Mouse (Mus musculus) heart, embryonic 11.5 days (tissue): ENCODE results near the gene Cox19. TPM values are rescaled to one million over a fixed set of nuclear protein-coding genes. Genes with fewer than 3 reads are reported as not detected.
A peak's percentile ranks its signal among the peaks of the same experiment; 100 is the strongest.

ENCODE experiments used
- ATAC-seq: fragments of 200-750 bp; cut with Nextera tagmentation; replicated peaks from 2 replicates; pipeline ENCODE4 v1.8.0; 2017; ENCODE audit warnings: moderate library complexity; ENCODE audit not compliant: insufficient number of reproducible peaks, low FRiP score, low TSS enrichment
- H3K27ac ChIP-seq: fragments of 300-500 bp; sonication (generic); 2 replicates; pipeline ENCODE4 v1.5.1; 2014; ENCODE audit warnings: mild to moderate bottlenecking, low read depth, low read length
- H3K27me3 ChIP-seq: fragments of 300-500 bp; sonication (generic); 2 replicates; pipeline ENCODE4 v1.6.1; 2014; ENCODE audit warnings: mild to moderate bottlenecking, low read length, mixed read lengths; ENCODE audit not compliant: control insufficient read depth, insufficient read depth
- H3K36me3 ChIP-seq: fragments of 300-500 bp; sonication (generic); 2 replicates; pipeline ENCODE4 v1.6.1; 2014; ENCODE audit warnings: mild to moderate bottlenecking, low read length, moderate library complexity, mixed read lengths; ENCODE audit not compliant: control insufficient read depth, insufficient read depth
- H3K4me1 ChIP-seq: fragments of 300-500 bp; sonication (generic); 2 replicates; pipeline ENCODE4 v1.6.1; 2014; ENCODE audit warnings: low read length; ENCODE audit not compliant: control insufficient read depth, insufficient read depth
- H3K4me2 ChIP-seq: fragments of 300-500 bp; sonication (generic); 2 replicates; pipeline ENCODE4 v1.6.1; 2014; ENCODE audit warnings: mild to moderate bottlenecking, moderate library complexity
- H3K4me3 ChIP-seq: fragments of 300-500 bp; sonication (generic); 2 replicates; pipeline ENCODE4 v1.5.1; 2014; ENCODE audit warnings: low read depth, low read length
- H3K9ac ChIP-seq: fragments of 300-500 bp; sonication (generic); 2 replicates; pipeline ENCODE4 v1.6.1; 2014; ENCODE audit warnings: mild to moderate bottlenecking, low read depth, low read length, moderate library complexity
- H3K9me3 ChIP-seq: fragments of 300-500 bp; sonication (generic); replicated peaks from 2 replicates; pipeline ENCODE4 v1.6.1; 2016; ENCODE audit warnings: low read length; ENCODE audit not compliant: control insufficient read depth
- WGBS: fragments of 180-500 bp; shearing (Covaris S2); extraction: QIAGEN DNeasy Blood & Tissue Kit; methylation state at CpG from one replicate; pipeline ENCODE4 v1.1.7; 2014; ENCODE audit not compliant: insufficient replicate concordance; 5-methylcytosine and 5-hydroxymethylcytosine counted together
- polyA plus RNA-seq: library from polyadenylated mRNA; unstranded; fragments of >200 nt; fragmentation: Nextera tagmentation; extraction: Ambion mirVana; gene quantifications from 2 replicates; pipeline ENCODE4 v1.2.1, GENCODE M21; 2014

Cox19 gene
- polyA plus RNA-seq, 1 experiment from 2014 or later, result 95.2 TPM

DNA sequence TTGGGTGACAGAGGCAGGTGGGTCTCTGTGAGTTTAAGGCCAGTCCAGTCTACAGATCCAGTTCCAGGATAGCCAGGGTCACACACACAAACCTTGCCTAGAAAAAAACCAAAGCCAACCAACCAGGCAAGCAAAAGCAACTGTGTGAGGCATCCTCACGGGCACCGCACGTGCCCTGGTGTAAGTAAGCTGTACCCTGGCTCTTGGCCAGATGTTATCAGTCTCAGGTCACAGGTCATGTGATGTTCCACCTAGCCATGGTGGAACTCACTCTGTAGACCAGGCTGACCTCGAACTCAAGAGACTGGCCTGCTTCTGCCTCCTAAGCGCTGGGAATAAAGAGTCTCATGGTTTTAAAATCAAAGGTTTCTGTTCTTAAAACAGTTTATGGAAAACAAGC, 8.0 kb upstream of the Cox19 start:
- no peak for ATAC-seq
- H3K4me1 ChIP-seq, result peaks cover under 1% of the 10 kb centered on the region
- H3K36me3 ChIP-seq, result no peaks in the 10 kb centered on the region
- no peak overlapping the region for H3K9ac ChIP-seq
- no peak overlapping the region for H3K4me2 ChIP-seq
- H3K27me3 ChIP-seq, result peaks cover 22% of the 10 kb centered on the region
- no peak overlapping the region for H3K27ac ChIP-seq
- 88% methylated on average over 5 of the region's 5 CpGs for WGBS
- H3K9me3 ChIP-seq, result no peaks in the 10 kb centered on the region
- H3K4me3 ChIP-seq, result no peak overlapping the region

DNA sequence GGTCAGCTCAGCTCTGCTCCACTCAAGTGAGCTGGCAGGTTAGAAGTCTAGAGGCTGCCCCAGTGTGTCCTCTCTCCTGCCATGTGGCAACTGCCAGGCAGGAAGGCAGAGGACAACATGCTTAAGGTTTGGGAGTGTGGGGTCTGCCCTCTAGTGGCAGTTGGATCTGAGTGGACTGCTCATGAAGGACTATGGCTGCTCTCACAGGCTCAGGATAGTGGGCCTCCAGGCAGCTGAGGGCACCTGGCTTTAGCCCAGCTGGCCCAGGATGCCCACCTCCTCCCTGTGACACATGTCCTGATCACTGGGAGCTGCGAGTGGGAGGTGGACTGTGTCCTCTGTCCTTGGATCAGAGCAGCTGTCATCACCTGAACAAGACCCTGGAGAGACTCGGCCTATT, 7.4 kb upstream of the Cox19 start:
- WGBS, result 31% methylated on average over 2 of the region's 2 CpGs
- Histone ChIP-seq H3K36me3 (no peaks in the 10 kb centered on the region), H3K9ac (no peak overlapping the region), H3K27me3 (peaks cover 19% of the 10 kb centered on the region), H3K4me1 (no peaks in the 10 kb centered on the region; the same call in 1 of the 2 replicates), H3K4me3 (no peak overlapping the region), H3K4me2 (no peak overlapping the region), H3K27ac (no peak overlapping the region), H3K9me3 (no peaks in the 10 kb centered on the region)
- no peak for ATAC-seq

DNA sequence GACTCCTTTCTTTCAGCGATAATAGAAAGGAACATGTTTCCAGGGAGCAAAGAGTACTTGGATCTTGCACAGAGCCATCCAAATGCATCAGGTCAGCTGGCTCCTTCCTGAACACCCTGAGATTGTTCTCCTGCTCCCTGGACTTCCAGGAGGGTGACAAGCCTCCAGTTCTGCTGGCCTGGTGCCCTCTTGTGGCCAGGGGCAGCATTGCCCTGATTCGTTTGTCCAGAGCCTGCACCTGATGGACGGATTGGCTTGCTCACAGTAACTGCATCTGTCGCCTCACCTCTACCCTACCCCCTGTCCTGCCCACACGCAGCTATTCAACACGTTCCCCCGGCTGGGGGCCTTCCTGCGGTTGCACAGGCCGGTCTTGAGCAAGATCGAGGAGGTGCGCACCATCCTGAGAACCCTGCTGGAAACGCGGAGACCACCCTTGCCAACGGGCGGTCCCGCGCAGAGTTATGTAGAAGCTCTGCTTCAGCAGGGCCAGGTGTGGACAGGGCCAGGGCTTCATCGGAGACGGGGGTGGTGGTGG, 4.1 kb upstream of the Cox19 start:
- ATAC-seq, result no peak
- Histone ChIP-seq H3K27me3 (peaks cover 36% of the 10 kb centered on the region), H3K4me1 (no peaks in the 10 kb centered on the region; the same call in 1 of the 2 replicates)

DNA sequence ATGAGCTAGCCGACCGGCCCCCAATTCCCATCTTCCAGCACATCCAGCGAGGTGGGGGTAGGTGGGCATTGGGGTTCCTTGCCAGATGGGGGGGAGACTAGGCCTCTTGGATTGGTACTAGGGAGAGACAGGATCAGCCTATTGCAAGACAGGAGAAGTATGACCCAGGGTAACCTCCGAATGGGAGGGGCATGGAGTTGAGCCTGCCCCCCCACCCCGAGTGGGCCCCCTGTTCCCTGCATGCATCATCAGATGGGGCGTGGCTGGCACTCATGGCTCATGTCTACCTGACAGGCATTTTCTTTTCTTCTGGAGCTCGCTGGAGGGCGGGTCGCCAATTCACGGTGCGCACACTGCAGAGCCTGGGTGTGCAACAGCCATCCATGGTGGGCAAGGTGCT, 2.7 kb upstream of the Cox19 start:
- Histone ChIP-seq H3K27me3 (peaks cover 36% of the 10 kb centered on the region), H3K4me3 (no peak overlapping the region)

More for the DNA sequence above, 4.1 kb upstream of the Cox19 start:
- Histone ChIP-seq H3K9me3 (no peaks in the 10 kb centered on the region), H3K4me2 (no peak overlapping the region), H3K27ac (no peak overlapping the region), H3K9ac (no peak overlapping the region), H3K36me3 (no peaks in the 10 kb centered on the region), H3K4me3 (no peak overlapping the region)
- 28% methylated on average over 19 of the region's 19 CpGs for WGBS

DNA sequence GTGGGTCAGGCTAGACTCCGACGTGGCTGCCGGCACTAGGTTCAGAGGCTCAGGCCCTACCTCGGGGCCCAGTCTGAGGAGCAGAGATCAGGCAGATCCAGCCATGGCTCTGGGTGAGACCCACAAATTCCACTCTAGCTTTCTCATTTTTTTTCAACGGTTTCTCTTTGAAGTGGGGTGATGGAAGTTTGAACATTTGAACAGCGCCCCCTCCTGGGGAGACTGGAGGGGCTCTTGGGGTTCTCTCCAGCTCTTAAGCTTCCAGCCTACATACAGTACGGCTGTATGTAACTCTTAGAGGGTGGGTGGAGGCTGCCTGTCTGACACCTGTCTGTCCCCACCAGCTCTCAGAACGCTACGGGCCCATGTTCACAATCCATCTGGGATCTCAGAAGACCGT, 2.3 kb upstream of the Cox19 start:
- Histone ChIP-seq H3K9ac (no peak overlapping the region), H3K4me1 (no peaks in the 10 kb centered on the region; the same call in 1 of the 2 replicates), H3K27me3 (peaks cover 36% of the 10 kb centered on the region), H3K27ac (no peak overlapping the region), H3K4me3 (no peak overlapping the region), H3K36me3 (no peaks in the 10 kb centered on the region), H3K4me2 (no peak overlapping the region), H3K9me3 (no peaks in the 10 kb centered on the region)
- 56% methylated on average over 10 of the region's 10 CpGs for WGBS
- no peak for ATAC-seq

More for the DNA sequence above, 2.7 kb upstream of the Cox19 start:
- Histone ChIP-seq H3K9ac (no peak overlapping the region), H3K36me3 (no peaks in the 10 kb centered on the region), H3K4me1 (no peaks in the 10 kb centered on the region; the same call in 1 of the 2 replicates), H3K9me3 (no peaks in the 10 kb centered on the region), H3K27ac (no peak overlapping the region), H3K4me2 (no peak overlapping the region)
- no peak for ATAC-seq
- 80% methylated on average over 11 of the region's 11 CpGs for WGBS

DNA sequence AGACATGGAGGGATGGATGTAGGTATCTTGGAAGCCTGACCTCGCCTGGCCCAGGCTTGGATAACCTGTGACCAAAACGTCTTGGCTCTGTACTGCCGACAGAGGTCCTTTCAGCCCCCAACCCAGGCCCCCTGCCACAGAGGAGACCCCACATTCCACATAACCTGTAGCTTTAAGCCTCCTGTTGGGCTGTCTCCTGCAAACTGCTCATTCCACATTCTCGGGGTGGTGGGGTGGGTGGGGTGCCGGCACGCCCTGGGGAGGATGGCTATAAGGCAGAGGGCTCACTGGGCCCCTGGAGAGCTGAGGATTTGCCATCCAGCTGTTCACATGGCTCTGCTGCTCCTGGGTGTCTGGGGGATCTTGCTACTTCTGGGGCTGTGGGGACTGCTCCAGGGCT, 1.1 kb upstream of the Cox19 start, which contains the start of gene Cyp2w1:
Cyp2w1 (plus strand) TSS at position 301 of the 400 bp plus-strand sequence.
- Histone ChIP-seq H3K9ac (0 out of 2 replicates have a peak within 1 kb of the TSS, but pooled peaks have one; percentile 18), H3K27me3 (peaks cover 36% of the 10 kb centered on the region), H3K9me3 (no peaks in the 10 kb centered on the region), H3K4me3 (no peak within 1 kb of the TSS), H3K27ac (no peak within 1 kb of the TSS), H3K36me3 (no peaks in the 10 kb centered on the region), H3K4me2 (no peak within 1 kb of the TSS), H3K4me1 (no peaks in the 10 kb centered on the region; the same call in 1 of the 2 replicates)
- 51% methylated on average over 6 of the region's 6 CpGs for WGBS
- ATAC-seq, result no peak

DNA sequence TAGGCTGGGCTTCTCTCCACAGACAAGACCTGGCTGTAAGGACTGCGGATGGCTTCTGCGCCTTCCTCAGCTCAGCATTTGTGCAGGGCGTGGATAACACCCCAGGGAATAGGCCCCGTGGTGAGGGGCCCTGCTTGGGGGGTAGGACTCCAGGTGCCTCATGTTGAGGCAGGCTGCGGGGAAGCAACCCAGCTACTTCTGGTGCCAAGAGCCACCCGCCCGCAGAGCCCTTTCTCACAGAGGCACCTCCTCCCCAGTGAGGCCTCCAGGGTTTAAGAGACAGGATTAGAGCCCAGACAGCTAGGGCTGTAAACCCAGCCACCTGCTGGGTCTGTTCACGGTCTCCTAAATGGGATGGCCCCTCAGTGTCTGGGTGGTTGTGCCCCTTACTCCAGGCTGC, 410 bp upstream of the Cox19 start:
- 0 out of 2 replicates have a peak overlapping the region, but pooled peaks have one; percentile 18 for H3K9ac ChIP-seq
- no peaks in the 10 kb centered on the region for H3K36me3 ChIP-seq
- H3K4me2 ChIP-seq, result no peak overlapping the region
- no peaks in the 10 kb centered on the region; the same call in 1 of the 2 replicates for H3K4me1 ChIP-seq
- peaks cover 38% of the 10 kb centered on the region for H3K27me3 ChIP-seq
- ATAC-seq, result no peak
- H3K27ac ChIP-seq, result no peak overlapping the region
- 35% methylated on average over 7 of the region's 8 CpGs for WGBS
- no peaks in the 10 kb centered on the region for H3K9me3 ChIP-seq
- no peak overlapping the region for H3K4me3 ChIP-seq

DNA sequence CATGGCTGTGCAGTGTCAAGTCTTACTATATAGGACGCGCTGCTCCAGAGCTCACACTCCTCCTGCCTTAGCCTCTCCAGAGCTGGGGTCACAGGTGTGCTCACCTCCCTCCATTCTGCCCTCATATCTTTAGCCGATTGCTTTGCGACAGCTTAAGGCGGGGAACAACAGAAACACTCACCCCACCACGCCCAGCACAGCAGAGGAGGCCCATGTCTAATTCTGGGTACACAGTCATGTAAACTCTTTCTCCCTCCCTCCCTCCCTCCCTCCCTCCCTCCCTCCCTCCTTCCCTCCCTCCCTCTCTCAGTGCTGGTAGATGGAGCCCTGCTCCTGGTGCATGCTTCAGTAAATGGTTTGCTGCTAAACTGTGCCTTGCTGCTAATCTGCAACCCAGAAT, 1.5 kb downstream of the Cox19 start:
- H3K27me3 ChIP-seq, result peaks cover 22% of the 10 kb centered on the region
- no peak overlapping the region for H3K4me2 ChIP-seq
- H3K9ac ChIP-seq, result no peak overlapping the region
- peak; percentile 37; the same call in 1 of the 2 replicates for ATAC-seq
- H3K4me3 ChIP-seq, result no peak overlapping the region
- no peaks in the 10 kb centered on the region; the same call in 1 of the 2 replicates for H3K4me1 ChIP-seq
- no peaks in the 10 kb centered on the region for H3K36me3 ChIP-seq
- WGBS, result 69% methylated on average over 6 of the region's 6 CpGs
- no peaks in the 10 kb centered on the region for H3K9me3 ChIP-seq
- no peak overlapping the region for H3K27ac ChIP-seq

DNA sequence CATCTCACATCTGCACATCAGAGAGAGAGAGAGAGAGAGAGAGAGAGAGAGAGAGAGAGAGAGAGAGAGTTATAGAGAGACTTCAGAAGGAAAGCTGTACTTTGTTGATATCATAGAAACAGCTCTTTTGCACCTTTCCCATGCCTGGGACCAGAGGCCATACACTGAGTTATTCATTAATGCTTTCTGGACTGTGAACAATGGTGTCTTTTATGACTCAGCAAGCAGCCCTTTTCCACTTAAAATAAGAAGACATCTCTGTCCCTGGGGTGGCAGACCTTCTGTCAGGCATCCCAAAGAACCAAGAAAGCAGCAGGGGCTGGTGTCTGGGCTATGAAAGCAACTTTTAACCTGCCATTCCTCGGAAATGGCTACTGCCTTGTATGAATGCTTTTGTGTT, 4.0 kb downstream of the Cox19 start:
- H3K27me3 ChIP-seq, result peaks cover 13% of the 10 kb centered on the region
- H3K4me2 ChIP-seq, result no peak overlapping the region
- H3K4me1 ChIP-seq, result peaks cover 8% of the 10 kb centered on the region
- no peak overlapping the region for H3K4me3 ChIP-seq
- H3K9me3 ChIP-seq, result no peaks in the 10 kb centered on the region
- ATAC-seq, result no peak
- peaks cover under 1% of the 10 kb centered on the region; the same call in 1 of the 2 replicates for H3K36me3 ChIP-seq
- H3K27ac ChIP-seq, result no peak overlapping the region
- H3K9ac ChIP-seq, result no peak overlapping the region
- 39% methylated on average over 1 of the region's 1 CpGs for WGBS
